Mouse (Mus musculus): ENCODE measurements around the gene Arid5b. TPM values are rescaled to one million over a fixed set of nuclear protein-coding genes. Genes with fewer than 3 reads are reported as not detected.

The Arid5b gene
- polyA plus RNA-seq, 1 experiment = not detected

GRCm38 (mm10) chr10:68048641-68049305 lies 229.8 kb downstream of the Arid5b start:
- no peak for TF ChIP-seq GATA1 (IDR thresholded peaks at IDR 0.05; ENCODE audit: low read length)

GRCm38 (mm10) chr10:68044864-68045263 lies 233.7 kb downstream of the Arid5b start:
- TF ChIP-seq GATA1 (IDR thresholded peaks at IDR 0.05; ENCODE audit: low read length) = no peak

GRCm38 (mm10) chr10:68043973-68044372 lies 234.6 kb downstream of the Arid5b start:
- no peak for TF ChIP-seq GATA1 (IDR thresholded peaks at IDR 0.05; ENCODE audit: low read length)
